8 mouse cellular contexts compared by ENCODE assay signal in genomic region chr9:58656396-58656795, GRCm38 (mm10).
DNase-seq lines count a peak whose midpoint lies in the region; ATAC-seq and TF ChIP-seq lines count a peak whose summit lies in the region.

No protein-coding gene starts in this region.

- H3K9me3 ChIP-seq in heart, embryonic 13.5 days = no peaks in the 10 kb centered on the region

- no peak overlapping the region for H3K9ac ChIP-seq in heart, embryonic 13.5 days

- peak; percentile 50 for DNase-seq in adrenal gland, postnatal 14 days
- DNase-seq in adrenal gland, adult 18-20 months (ENCODE audit: low spot score in 2 of 2) = no peak
- DNase-seq in layer of hippocampus, adult 2 months (ENCODE audit: low spot score in 2 of 2) = no peak
- no peak for DNase-seq in layer of hippocampus, adult 18-20 months (ENCODE audit: low spot score in 2 of 2)
- DNase-seq in spleen, adult 12 weeks (ENCODE audit: low spot score) = peak; percentile 51
- no peak for DNase-seq in ovary, postnatal 14 days (ENCODE audit: low spot score)

- H3K36me3 ChIP-seq in heart, embryonic 13.5 days = peaks cover 68% of the 10 kb centered on the region

- no peak overlapping the region for H3K27ac ChIP-seq in layer of hippocampus, adult 2 months
- H3K27ac ChIP-seq in heart, embryonic 13.5 days (replicated peaks) = 0 out of 2 replicates have a peak overlapping the region, but pooled peaks have one; percentile 21

- no peak for ATAC-seq in heart, embryonic 13.5 days (ENCODE audit: extremely low read depth, insufficient number of reproducible peaks, low FRiP score, low TSS enrichment)
- no peak for ATAC-seq in granulocyte monocyte progenitor cell, adult 5-6 weeks (replicated peaks; ENCODE audit: poor library complexity, severe bottlenecking)

- no peak overlapping the region for H3K4me3 ChIP-seq in layer of hippocampus, adult 2 months
- H3K4me3 ChIP-seq in heart, embryonic 13.5 days = no peak overlapping the region

- H3K4me2 ChIP-seq in heart, embryonic 13.5 days = peak overlapping the region; percentile 29; the same call in 1 of the 2 replicates

- H3K4me1 ChIP-seq in heart, embryonic 13.5 days = peaks cover 30% of the 10 kb centered on the region

- 59% methylated on average over 2 of the region's 2 CpGs for WGBS in heart, embryonic 13.5 days

- no peaks in the 10 kb centered on the region for H3K27me3 ChIP-seq in heart, embryonic 13.5 days (replicated peaks)

- TF ChIP-seq CTCF in layer of hippocampus, adult 2 months (conservative IDR thresholded peaks at IDR 0.05) = peak; percentile 66

Comparison
In these comparisons a context has a peak if more than half of its experiments do, and no peak if none do; other contexts are left out.
1. DNase-seq: peak in adrenal gland, postnatal 14 days (single experiment) and spleen, adult 12 weeks (single experiment); none in adrenal gland, adult 18-20 months (0 of 2), layer of hippocampus, adult 2 months (0 of 2), layer of hippocampus, adult 18-20 months (0 of 2) and ovary, postnatal 14 days (single experiment).